Mouse (Mus musculus) adrenal gland, postnatal 4 days (tissue): ENCODE data around the gene Mlxip. TPM values are rescaled to one million over a fixed set of nuclear protein-coding genes. Genes with fewer than 3 reads are reported as not detected.

ENCODE experiments used
- DNase-seq, 2 experiments: peaks; one replicate each; pipeline ENCODE4 v3.0.0; 2021 to 2022; ENCODE audit warnings: low spot score in 2 of 2, mixed read lengths in 2 of 2
- total RNA-seq, 2 experiments: library from RNA; stranded (reverse); gene quantifications; 2 replicates each; pipeline ENCODE4 v1.2.3; 2021

Gene Mlxip
- total RNA-seq, 2 experiments from 2014 or later = 30.2 to 35.1 TPM

- no peak for DNase-seq
Measured at GRCm38 (mm10) chr5:123501973-123502372, 107.4 kb downstream of the Mlxip start.

Other genes starting within 250 kb of the Mlxip start
- 10 to 100 TPM; 36.0 to 36.5 TPM for gene Psmd9, start 225.4 kb upstream of the Mlxip start, total RNA-seq
- 10 to 100 TPM in 1 of 2 experiments, 1 to 10 TPM in 1; 2.2 to 48.2 TPM for gene Hpd, start 212.1 kb upstream of the Mlxip start, total RNA-seq
- 1 to 10 TPM in 1 of 2 experiments, under 1 TPM in 1; 0.68 to 1.0 TPM for gene Wdr66, start 142.7 kb upstream of the Mlxip start, total RNA-seq
- 10 to 100 TPM; 21.8 to 29.2 TPM for gene Bcl7a, start 51.0 kb upstream of the Mlxip start, total RNA-seq
- gene Lrrc43, start 94.5 kb downstream of the Mlxip start, total RNA-seq = not detected
- not detected for gene Il31, start 94.7 kb downstream of the Mlxip start, total RNA-seq
- gene B3gnt4, start 115.7 kb downstream of the Mlxip start, total RNA-seq = under 1 TPM; 0.48 to 0.56 TPM
- 10 to 100 TPM; 91.8 to 92.2 TPM for gene Diablo, start 129.4 kb downstream of the Mlxip start, total RNA-seq
- gene Gm49027, start 130.7 kb downstream of the Mlxip start, total RNA-seq = 10 to 100 TPM; 22.5 to 31.9 TPM
- 10 to 100 TPM; 53.5 to 55.4 TPM for gene Vps33a, start 178.2 kb downstream of the Mlxip start, total RNA-seq